Mouse (Mus musculus) bone marrow macrophage, adult 2 months (primary cell): Measurements from ENCODE around the gene Pld6.

Experiments used
- CTCF ChIP-seq: IDR thresholded peaks from 2 replicates; pipeline ENCODE4 v1.5.1; 2012; ENCODE audit warnings: low read depth, mild to moderate bottlenecking, low read length, moderate library complexity
- POLR2A ChIP-seq: IDR thresholded peaks from 2 replicates; pipeline ENCODE4 v1.6.1; 2012; ENCODE audit warnings: mild to moderate bottlenecking, low read depth, low read length, borderline replicate concordance

DNA sequence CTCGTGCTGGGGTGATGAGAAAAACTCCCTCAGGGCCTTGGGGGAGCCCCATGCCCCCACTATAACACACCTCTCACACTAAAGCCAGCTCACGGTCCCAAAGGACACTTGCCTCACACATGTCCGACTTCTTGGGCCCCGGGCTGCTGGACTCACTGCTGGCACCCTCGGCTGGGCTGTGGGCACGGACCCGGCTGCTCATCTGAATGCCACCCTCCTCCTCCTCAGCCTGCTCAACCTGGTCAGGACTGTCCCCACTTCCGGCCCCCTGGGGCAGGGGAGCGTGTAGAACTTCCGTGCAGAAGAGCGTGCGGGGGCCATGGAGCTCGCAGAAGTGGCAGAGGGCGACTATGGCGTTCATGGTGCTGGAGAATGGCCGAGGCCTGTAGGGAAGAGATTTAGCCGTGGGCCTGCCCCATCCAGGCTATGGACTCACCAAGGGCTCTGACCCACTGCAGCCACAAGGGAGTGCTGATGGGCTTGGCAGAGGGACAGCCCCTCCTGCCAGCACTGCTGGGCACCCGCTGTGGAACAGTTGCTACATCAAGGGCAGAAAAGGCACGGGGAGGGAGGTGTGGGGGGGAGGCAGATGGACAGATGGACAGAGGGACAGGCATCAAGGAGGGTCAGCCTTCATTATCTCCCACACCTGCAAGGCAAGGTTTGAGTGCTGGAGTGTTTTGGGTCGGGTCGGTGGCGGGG is 17.1 kb upstream of the Pld6 start:
- TF ChIP-seq CTCF, result no peak
- no peak for TF ChIP-seq POLR2A
